Mouse (Mus musculus) cerebellum, postnatal 36 days (tissue): ENCODE results near the gene Esx1.
A peak's percentile ranks its signal among the peaks of the same experiment; 100 is the strongest.

Experiments
- DNase-seq, 2 experiments: peaks; one replicate each; pipeline ENCODE4 v3.0.0; 2021 to 2022; ENCODE audit warnings: mixed read lengths in 2 of 2

Gene Esx1

GRCm38 (mm10) chrX:137121718-137122117, at the start of gene Esx1:
Gene Esx1 (minus strand): TSS chrX:137122083.
- no peak for DNase-seq

- no peak for DNase-seq
These were observed 48.1 kb upstream of the Esx1 start for GRCm38 (mm10) chrX:137170021-137170420.

GRCm38 (mm10) chrX:137167658-137168057, 45.8 kb upstream of the Esx1 start:
- DNase-seq, result no peak

GRCm38 (mm10) chrX:137165621-137166020, 43.7 kb upstream of the Esx1 start:
- DNase-seq, result no peak

GRCm38 (mm10) chrX:137162700-137163099, 40.8 kb upstream of the Esx1 start:
- no peak for DNase-seq

- DNase-seq, result no peak
These were observed 39.1 kb upstream of the Esx1 start for GRCm38 (mm10) chrX:137160971-137161370.

- DNase-seq, result no peak
These were observed 27.2 kb upstream of the Esx1 start for GRCm38 (mm10) chrX:137149050-137149449.

GRCm38 (mm10) chrX:137144674-137145073, 22.8 kb upstream of the Esx1 start:
- DNase-seq, result no peak

GRCm38 (mm10) chrX:137143726-137144125, 21.8 kb upstream of the Esx1 start:
- DNase-seq, result no peak

- DNase-seq, result peak in 1 of 2 experiments; percentile 5
These were observed 20.7 kb upstream of the Esx1 start for GRCm38 (mm10) chrX:137142546-137142945.

- peak; percentile 34 to 53 for DNase-seq
These were observed 19.8 kb upstream of the Esx1 start for GRCm38 (mm10) chrX:137141669-137142068.

GRCm38 (mm10) chrX:137127542-137127941, 5.7 kb upstream of the Esx1 start:
- no peak for DNase-seq

GRCm38 (mm10) chrX:137119675-137120423, 2.0 kb downstream of the Esx1 start:
- no peak for DNase-seq

- DNase-seq, result peak in 1 of 2 experiments; percentile 7
These were observed 3.7 kb downstream of the Esx1 start for GRCm38 (mm10) chrX:137118097-137118746.

GRCm38 (mm10) chrX:137106498-137106897, 15.4 kb downstream of the Esx1 start:
- DNase-seq, result no peak

- DNase-seq, result no peak
These were observed 17.4 kb downstream of the Esx1 start for GRCm38 (mm10) chrX:137104531-137104930.
